Mouse (Mus musculus) splenic B cell, adult 2 months (primary cell): ENCODE data around the gene Gm20896.
"Not testable (repeated sequence)": the region's sequence is repeated elsewhere in the genome, so short reads cannot be mapped to it uniquely, and the experiment has no call there.

Source experiments
- DNase-seq: peaks from one replicate; pipeline ENCODE4 v3.0.0-alpha.2; 2011; ENCODE audit warnings: low read depth, low spot score
- H3K27me3 ChIP-seq: 2 replicates; pipeline ENCODE4 v1.6.1; 2012; ENCODE audit warnings: mild to moderate bottlenecking, low read length, moderate library complexity, mixed read lengths; ENCODE audit not compliant: control insufficient read depth, poor library complexity, insufficient read depth, severe bottlenecking
- H3K36me3 ChIP-seq: 2 replicates; pipeline ENCODE4 v1.6.1; 2012; ENCODE audit warnings: mild to moderate bottlenecking, low read length, moderate library complexity, mixed read lengths; ENCODE audit not compliant: control insufficient read depth, poor library complexity, insufficient read depth, severe bottlenecking

The Gm20896 gene

GRCm38 (mm10) chrY:35921426-35921825, at the start of gene Gm20896:
TSS of gene Gm20896 (minus strand) at chrY:35921526.
- H3K36me3 ChIP-seq, DNase-seq, H3K27me3 ChIP-seq: not testable (repeated sequence)
